Mouse (Mus musculus): ENCODE data around the gene Trpc4ap.

The Trpc4ap gene

GRCm38 (mm10) chr2:155640656-155641055 lies 51.5 kb downstream of the Trpc4ap start:
- no peak for DNase-seq (ENCODE audit: low spot score)

- DNase-seq (ENCODE audit: low spot score): no peak
Measured at GRCm38 (mm10) chr2:155637411-155637810, 54.8 kb downstream of the Trpc4ap start.

- DNase-seq (ENCODE audit: low spot score): no peak
Measured at GRCm38 (mm10) chr2:155636881-155637280, 55.3 kb downstream of the Trpc4ap start.

- no peak for DNase-seq (ENCODE audit: low spot score)
Measured at GRCm38 (mm10) chr2:155635961-155636360, 56.2 kb downstream of the Trpc4ap start.

GRCm38 (mm10) chr2:155634562-155634961 lies 57.6 kb downstream of the Trpc4ap start:
- DNase-seq (ENCODE audit: low spot score): no peak

GRCm38 (mm10) chr2:155633731-155634130 lies 58.5 kb downstream of the Trpc4ap start:
- no peak for DNase-seq (ENCODE audit: low spot score)

GRCm38 (mm10) chr2:155633121-155633520 lies 59.1 kb downstream of the Trpc4ap start:
- DNase-seq (ENCODE audit: low spot score): no peak

- no peak for DNase-seq (ENCODE audit: low spot score)
Measured at GRCm38 (mm10) chr2:155632138-155632936, 59.8 kb downstream of the Trpc4ap start.

- DNase-seq (ENCODE audit: low spot score): no peak
Measured at GRCm38 (mm10) chr2:155630590-155631416, 61.4 kb downstream of the Trpc4ap start.

- DNase-seq (ENCODE audit: low spot score): no peak
Measured at GRCm38 (mm10) chr2:155630153-155630552, 62.0 kb downstream of the Trpc4ap start.

- DNase-seq (ENCODE audit: low spot score): peak; percentile 29
Measured at GRCm38 (mm10) chr2:155629231-155629661, 62.9 kb downstream of the Trpc4ap start.

- DNase-seq (ENCODE audit: low spot score): no peak
Measured at GRCm38 (mm10) chr2:155628519-155628918, 63.7 kb downstream of the Trpc4ap start.

- no peak for DNase-seq (ENCODE audit: low spot score)
Measured at GRCm38 (mm10) chr2:155628112-155628511, 64.1 kb downstream of the Trpc4ap start.

GRCm38 (mm10) chr2:155627030-155627738 lies 65.0 kb downstream of the Trpc4ap start:
- peak; percentile 71 for DNase-seq (ENCODE audit: low spot score)

GRCm38 (mm10) chr2:155626277-155626676 lies 65.9 kb downstream of the Trpc4ap start:
- no peak for DNase-seq (ENCODE audit: low spot score)

GRCm38 (mm10) chr2:155624730-155625129 lies 67.5 kb downstream of the Trpc4ap start:
- no peak for DNase-seq (ENCODE audit: low spot score)

- DNase-seq (ENCODE audit: low spot score): no peak
Measured at GRCm38 (mm10) chr2:155623996-155624395, 68.2 kb downstream of the Trpc4ap start.

- no peak for DNase-seq (ENCODE audit: low spot score)
Measured at GRCm38 (mm10) chr2:155622606-155623005, 69.6 kb downstream of the Trpc4ap start.

- DNase-seq (ENCODE audit: low spot score): peak; percentile 90
Measured at GRCm38 (mm10) chr2:155619817-155620216, 72.4 kb downstream of the Trpc4ap start.

- DNase-seq (ENCODE audit: low spot score): no peak
Measured at GRCm38 (mm10) chr2:155616971-155617370, 75.2 kb downstream of the Trpc4ap start.

GRCm38 (mm10) chr2:155613953-155614352 lies 78.2 kb downstream of the Trpc4ap start:
- no peak for DNase-seq (ENCODE audit: low spot score)

GRCm38 (mm10) chr2:155613326-155613755 lies 78.8 kb downstream of the Trpc4ap start:
- DNase-seq (ENCODE audit: low spot score): peak; percentile 57

Measured in urinary bladder, postnatal 25 days (tissue).